Mouse (Mus musculus): ENCODE results near the gene Dgkb.

GRCm38 (mm10) chr12:38386991-38387390 lies 569.5 kb downstream of the Dgkb start:
- TF ChIP-seq POLR2A (IDR thresholded peaks at IDR 0.05; ENCODE audit: insufficient read length, low read depth) (no peak), CEBPB (IDR thresholded peaks at IDR 0.05; ENCODE audit: insufficient read depth, poor library complexity, severe bottlenecking) (no peak), MAX (IDR thresholded peaks at IDR 0.05; ENCODE audit: low read depth) (no peak), MYOG (IDR thresholded peaks at IDR 0.05; ENCODE audit: control insufficient read depth in 1 of 3, insufficient read depth in 1 of 3, insufficient read length in 2 of 3, low read depth in 2 of 3) (no peak), TCF12 (IDR thresholded peaks at IDR 0.05; ENCODE audit: insufficient read depth, poor library complexity, severe bottlenecking) (no peak), USF1 (IDR thresholded peaks at IDR 0.05; ENCODE audit: low read depth) (no peak), E2F4 (IDR thresholded peaks at IDR 0.05; ENCODE audit: insufficient read depth) (no peak)
